Mouse (Mus musculus) layer of hippocampus, postnatal 10 days (tissue): Measurements from ENCODE around the gene Cdk5r2. TPM values are rescaled to one million over a fixed set of nuclear protein-coding genes. Genes with fewer than 3 reads are reported as not detected.

Experiments used
- DNase-seq, 2 experiments: peaks; one replicate each; pipeline ENCODE4 v3.0.0; 2021; ENCODE audit warnings: low spot score in 2 of 2
- microRNA-seq, 2 experiments: library from miRNA; unstranded; fragments of <30 nt; microRNA quantifications; one replicate each; pipeline ENCODE4 v1.2.0; 2021
- total RNA-seq, 2 experiments: library from RNA; stranded (reverse); gene quantifications; 2 replicates each; pipeline ENCODE4 v1.2.3; 2021

Cdk5r2 gene
- total RNA-seq, 2 experiments from 2014 or later, result 286 to 311 TPM

- no peak for DNase-seq
Observed at GRCm38 (mm10) chr1:74891513-74891912, 36.8 kb downstream of the Cdk5r2 start.

- no peak for DNase-seq
Observed at GRCm38 (mm10) chr1:74892351-74893133, 37.8 kb downstream of the Cdk5r2 start.

GRCm38 (mm10) chr1:74893134-74893855, 38.6 kb downstream of the Cdk5r2 start, which contains the start of gene Cryba2:
Cryba2 (minus strand) TSS chr1:74893143.
- peak; percentile 61 to 63 for DNase-seq

GRCm38 (mm10) chr1:74894966-74895365, 40.2 kb downstream of the Cdk5r2 start:
- DNase-seq, result peak; percentile 77 to 79

GRCm38 (mm10) chr1:74897976-74898375, 43.2 kb downstream of the Cdk5r2 start:
- DNase-seq, result no peak

- DNase-seq, result no peak
Observed at GRCm38 (mm10) chr1:74898656-74899431, 44.1 kb downstream of the Cdk5r2 start.

- DNase-seq, result no peak
Observed at GRCm38 (mm10) chr1:74900341-74901285, 45.9 kb downstream of the Cdk5r2 start.

- DNase-seq, result peak; percentile 75 to 81
Observed at GRCm38 (mm10) chr1:74901686-74902085, 47.0 kb downstream of the Cdk5r2 start.

- DNase-seq, result no peak
Observed at GRCm38 (mm10) chr1:74902191-74902590, 47.5 kb downstream of the Cdk5r2 start.

Small RNA genes lying within 50 kb of the gene (microRNA-seq; reads per million reads assigned to microRNA genes)
- 415 to 545 reads per million in 2 experiments for gene Mir375

Other genes starting within 250 kb of the Cdk5r2 start
- gene Ttll4, start 193.2 kb upstream of the Cdk5r2 start, total RNA-seq, result 10 to 100 TPM; 30.7 to 31.7 TPM
- 1 to 10 TPM in 1 of 2 experiments, under 1 TPM in 1; 0.33 to 1.6 TPM for gene Cyp27a1, start 141.4 kb upstream of the Cdk5r2 start, total RNA-seq
- gene Prkag3, start 105.7 kb upstream of the Cdk5r2 start, total RNA-seq, result not detected
- gene Wnt6, start 83.0 kb upstream of the Cdk5r2 start, total RNA-seq, result 1 to 10 TPM in 1 of 2 experiments, under 1 TPM in 1; 0.75 to 1.3 TPM
- 1 to 10 TPM; 1.1 to 1.2 TPM for gene Wnt10a, start 63.4 kb upstream of the Cdk5r2 start, total RNA-seq
- not detected for gene Fev, start 30.5 kb downstream of the Cdk5r2 start, total RNA-seq
- under 1 TPM in 1 of 2 experiments, not detected in 1; 0.53 TPM for gene Cryba2, start 38.2 kb downstream of the Cdk5r2 start, total RNA-seq
- 1 to 10 TPM; 3.3 to 3.9 TPM for gene Cfap65, start 80.7 kb downstream of the Cdk5r2 start, total RNA-seq
- under 1 TPM; 0.27 to 0.31 TPM for gene Ihh, start 96.7 kb downstream of the Cdk5r2 start, total RNA-seq